Mouse (Mus musculus) liver, embryonic 16.5 days (tissue): ENCODE measurements at regions not wholly inside any gene's neighbourhood (a gene's known extent, or its start where the extent isn't known, plus 50 kb on each side); places are given as distances from the start of the nearest gene placed in this dataset.

Experiments
- ATAC-seq: fragments of 200-750 bp; cut with Nextera tagmentation; 2 replicates; pipeline ENCODE4 v1.8.0; 2017; ENCODE audit warnings: low read depth, mild to moderate bottlenecking, moderate number of reproducible peaks, moderate library complexity
- H3K27ac ChIP-seq: fragments of 300-500 bp; sonication (generic); 2 replicates; pipeline ENCODE4 v1.5.1; 2014; ENCODE audit warnings: mild to moderate bottlenecking, low read length
- H3K27me3 ChIP-seq: fragments of 300-500 bp; sonication (generic); 2 replicates; pipeline ENCODE4 v1.6.1; 2014; ENCODE audit warnings: low read depth, low read length, mixed read lengths; ENCODE audit not compliant: control insufficient read depth, insufficient read depth
- H3K36me3 ChIP-seq: fragments of 300-500 bp; sonication (generic); 2 replicates; pipeline ENCODE4 v1.6.1; 2014; ENCODE audit warnings: mild to moderate bottlenecking; ENCODE audit not compliant: control insufficient read depth, insufficient read depth
- H3K4me1 ChIP-seq: fragments of 300-500 bp; sonication (generic); 2 replicates; pipeline ENCODE4 v1.6.1; 2014; ENCODE audit warnings: low read depth, low read length, mixed read lengths; ENCODE audit not compliant: control insufficient read depth
- H3K4me2 ChIP-seq: fragments of 300-500 bp; sonication (generic); 2 replicates; pipeline ENCODE4 v1.6.1; 2014; ENCODE audit warnings: low read depth, low read length, mixed read lengths
- H3K4me3 ChIP-seq: fragments of 300-500 bp; sonication (generic); 2 replicates; pipeline ENCODE4 v1.5.1; 2014; ENCODE audit warnings: low read depth, mild to moderate bottlenecking, low read length
- H3K9ac ChIP-seq: fragments of 300-500 bp; sonication (generic); 2 replicates; pipeline ENCODE4 v1.6.1; 2014; ENCODE audit warnings: low read depth, low read length
- H3K9me3 ChIP-seq: fragments of 300-500 bp; sonication (generic); replicated peaks from 2 replicates; pipeline ENCODE4 v1.6.1; 2016; ENCODE audit warnings: low read length; ENCODE audit not compliant: control insufficient read depth
- WGBS: fragments of 180-500 bp; shearing (Covaris S2); extraction: QIAGEN DNeasy Blood & Tissue Kit; methylation state at CpG from one replicate; pipeline ENCODE4 v1.1.7; 2014; ENCODE audit not compliant: insufficient replicate concordance; 5-methylcytosine and 5-hydroxymethylcytosine counted together

DNA sequence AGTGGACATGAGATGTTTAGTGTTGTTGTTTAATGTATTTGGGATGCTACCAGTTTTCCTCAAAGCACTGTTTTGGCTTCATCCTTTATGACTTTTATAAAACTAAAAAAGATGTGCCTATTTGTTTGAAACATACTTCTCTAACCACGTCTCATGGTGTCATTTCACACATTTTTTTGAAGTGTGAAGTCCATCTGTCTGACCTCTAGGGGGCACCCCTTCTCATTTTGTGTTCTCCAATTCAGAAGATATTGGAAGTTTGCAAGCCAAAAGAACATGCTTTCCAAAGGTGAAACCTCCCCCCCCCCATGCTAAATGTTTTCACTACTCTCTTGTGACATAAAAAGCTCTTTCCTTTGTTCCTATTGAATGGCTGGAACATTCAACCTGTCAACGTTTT lies 66.2 kb upstream of the Igfbp3 start:
- H3K4me2 ChIP-seq, result no peak overlapping the region
- H3K9ac ChIP-seq, result no peak overlapping the region
- no peaks in the 10 kb centered on the region for H3K27me3 ChIP-seq
- ATAC-seq, result no peak
- H3K9me3 ChIP-seq, result no peaks in the 10 kb centered on the region
- no peak overlapping the region for H3K27ac ChIP-seq
- H3K4me1 ChIP-seq, result no peaks in the 10 kb centered on the region
- no peaks in the 10 kb centered on the region for H3K36me3 ChIP-seq
- no peak overlapping the region for H3K4me3 ChIP-seq
- WGBS, result 46% methylated on average over 2 of the region's 2 CpGs

DNA sequence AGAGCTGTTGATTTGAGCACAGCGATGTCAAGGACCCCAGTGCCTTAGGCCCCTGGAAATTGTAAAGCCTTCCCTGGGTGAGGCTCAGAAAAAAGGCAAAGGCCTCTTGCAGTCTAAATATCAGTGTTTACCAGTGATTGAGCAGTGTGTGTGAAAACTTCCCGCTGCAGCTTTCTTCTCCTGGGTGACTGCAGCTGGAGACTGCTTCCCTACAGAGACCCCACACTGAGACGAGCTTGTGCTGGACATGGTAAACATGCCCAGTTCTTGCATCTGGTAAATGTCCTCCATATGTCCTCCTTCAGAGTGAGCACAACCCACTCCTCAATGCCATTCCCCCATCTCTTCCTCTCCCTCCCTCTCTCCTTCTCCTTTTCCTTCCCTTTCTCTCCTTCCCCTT lies 58.8 kb upstream of the Igfbp3 start:
- Histone ChIP-seq H3K9ac (no peak overlapping the region), H3K27ac (no peak overlapping the region), H3K4me1 (no peaks in the 10 kb centered on the region), H3K36me3 (no peaks in the 10 kb centered on the region), H3K27me3 (no peaks in the 10 kb centered on the region), H3K4me3 (no peak overlapping the region), H3K4me2 (no peak overlapping the region), H3K9me3 (no peaks in the 10 kb centered on the region)
- WGBS, result 36% methylated on average over 3 of the region's 3 CpGs
- no peak for ATAC-seq

DNA sequence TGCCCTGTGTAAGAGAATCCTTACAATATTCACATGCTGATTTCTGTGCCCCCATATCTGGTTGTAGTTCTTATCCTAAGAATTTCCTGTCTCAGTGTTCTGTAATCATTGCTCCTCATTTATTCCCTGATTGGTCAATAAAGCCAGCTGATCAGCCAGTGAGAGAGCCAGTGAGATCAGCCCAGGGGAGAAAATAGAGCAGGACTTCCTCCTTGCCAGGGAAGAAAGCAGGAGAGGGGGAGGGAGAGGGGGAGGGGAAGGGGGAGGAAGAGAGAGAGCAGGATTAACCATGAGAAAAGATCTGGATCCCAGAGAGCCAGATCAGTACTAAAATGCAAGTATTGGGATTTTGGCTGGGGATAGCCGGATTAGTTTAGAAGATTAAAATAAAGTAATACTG lies 57.2 kb upstream of the Igfbp3 start:
- H3K4me2 ChIP-seq, result no peak overlapping the region
- H3K27ac ChIP-seq, result no peak overlapping the region
- no peaks in the 10 kb centered on the region for H3K4me1 ChIP-seq
- 70% methylated on average over 1 of the region's 1 CpGs for WGBS
- no peak for ATAC-seq
- no peak overlapping the region for H3K4me3 ChIP-seq
- H3K36me3 ChIP-seq, result no peaks in the 10 kb centered on the region
- H3K9ac ChIP-seq, result no peak overlapping the region
- H3K27me3 ChIP-seq, result no peaks in the 10 kb centered on the region
- H3K9me3 ChIP-seq, result no peaks in the 10 kb centered on the region

DNA sequence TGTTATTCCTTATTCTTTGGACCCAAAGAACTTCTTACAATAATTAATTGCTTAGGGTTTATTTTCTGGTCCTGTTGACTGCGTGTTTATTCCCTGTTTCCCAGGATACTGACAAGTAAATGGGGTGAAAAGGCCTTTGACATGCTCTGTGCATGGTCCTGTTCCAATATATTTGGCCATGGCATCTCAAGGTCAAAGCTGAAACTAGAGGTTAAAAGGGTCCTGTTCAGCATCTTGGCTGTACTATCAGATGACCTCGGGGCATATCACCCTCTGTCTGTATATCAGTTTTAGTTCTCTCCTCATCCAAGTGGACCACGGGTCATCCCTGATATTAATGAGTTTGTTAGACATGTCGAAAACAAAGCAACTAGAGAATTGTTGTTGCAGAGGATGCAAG lies 50.2 kb upstream of the Igfbp3 start:
- H3K4me3 ChIP-seq, result no peak overlapping the region
- no peak overlapping the region for H3K4me2 ChIP-seq
- WGBS, result 59% methylated on average over 4 of the region's 4 CpGs
- no peaks in the 10 kb centered on the region for H3K4me1 ChIP-seq
- no peak for ATAC-seq
- H3K36me3 ChIP-seq, result no peaks in the 10 kb centered on the region
- H3K27me3 ChIP-seq, result no peaks in the 10 kb centered on the region
- no peak overlapping the region for H3K27ac ChIP-seq
- H3K9me3 ChIP-seq, result no peaks in the 10 kb centered on the region
- no peak overlapping the region for H3K9ac ChIP-seq
